Mouse (Mus musculus) ES-E14 (cell line): Measurements from ENCODE around the gene Ptpn23. TPM values are rescaled to one million over a fixed set of nuclear protein-coding genes. Genes with fewer than 3 reads are reported as not detected.

Experiments
- DNase-seq: peaks from one replicate; pipeline ENCODE4 v3.0.0-alpha.2; 2013; ENCODE audit warnings: low read depth, low spot score
- H3K27ac ChIP-seq: 2 replicates; pipeline ENCODE4 v1.5.1; 2012; ENCODE audit warnings: low read depth, mild to moderate bottlenecking, low read length, moderate library complexity, mixed read lengths; ENCODE audit not compliant: poor library complexity, insufficient read depth, severe bottlenecking
- H3K36me3 ChIP-seq: 2 replicates; pipeline ENCODE4 v1.6.1; 2012; ENCODE audit warnings: mild to moderate bottlenecking, low read length, moderate library complexity, mixed read lengths; ENCODE audit not compliant: control insufficient read depth, poor library complexity, insufficient read depth, severe bottlenecking
- H3K4me1 ChIP-seq, 2 experiments: fragments of 150-350 bp in 1 of 2; sonication (generic) in 1 of 2; 2 replicates each; pipeline ENCODE4 v1.6.1; 2012; ENCODE audit warnings: low read length in 2 of 2, mild to moderate bottlenecking in 1 of 2, mixed read lengths in 1 of 2; ENCODE audit not compliant: control insufficient read depth in 2 of 2, insufficient read depth in 2 of 2, poor library complexity in 1 of 2
- H3K4me3 ChIP-seq, 2 experiments: fragments of 150-350 bp in 1 of 2; sonication (generic) in 1 of 2; 2 replicates each; pipeline ENCODE4 v1.5.1; 2012; ENCODE audit warnings: low read length in 2 of 2, low read depth in 1 of 2, mild to moderate bottlenecking in 1 of 2, mixed read lengths in 1 of 2; ENCODE audit not compliant: insufficient read depth in 1 of 2, poor library complexity in 1 of 2, severe bottlenecking in 1 of 2
- H3K9ac ChIP-seq: 2 replicates; pipeline ENCODE4 v1.6.1; 2012; ENCODE audit warnings: low read depth, mild to moderate bottlenecking, low read length, mixed read lengths; ENCODE audit not compliant: poor library complexity, insufficient read depth, severe bottlenecking
- H3K9me3 ChIP-seq: fragments of 150-350 bp; sonication (generic); 2 replicates; pipeline ENCODE4 v1.6.1; 2012; ENCODE audit warnings: low read depth, mild to moderate bottlenecking, low read length; ENCODE audit not compliant: control insufficient read depth, insufficient read depth
- CHD2 ChIP-seq: IDR thresholded peaks from 2 replicates; pipeline ENCODE4 v1.6.1; 2014; ENCODE audit warnings: mild to moderate bottlenecking, low read depth, low read length, inconsistent platforms
- HCFC1 ChIP-seq: IDR thresholded peaks from 2 replicates; pipeline ENCODE4 v1.6.1; 2012; ENCODE audit warnings: low read length, inconsistent platforms, borderline replicate concordance; ENCODE audit not compliant: insufficient read depth
- MAFK ChIP-seq: IDR thresholded peaks from 2 replicates; pipeline ENCODE4 v1.6.1; 2014; ENCODE audit warnings: mild to moderate bottlenecking, low read depth, low read length, inconsistent platforms; ENCODE audit not compliant: insufficient read depth
- ZC3H11A ChIP-seq: IDR thresholded peaks from 2 replicates; pipeline ENCODE4 v1.6.1; 2012; ENCODE audit warnings: low read depth, mild to moderate bottlenecking, inconsistent platforms, low read length, borderline replicate concordance
- ZNF384 ChIP-seq: IDR thresholded peaks from 2 replicates; pipeline ENCODE4 v1.6.1; 2012; ENCODE audit warnings: low read depth, low read length, inconsistent platforms
- in situ Hi-C, 2 experiments: fragments of 600-800 bp; cut with MboI; formaldehyde crosslinking; loops; one replicate each; pipeline ENCODE4 v1.15.1; 2025; ENCODE audit warnings: low sequenced_read_pairs in 2 of 2, inconsistent platforms in 1 of 2; ENCODE audit not compliant: unreplicated experiment in 2 of 2
- total RNA-seq: library from RNA; depleted of rRNA; stranded (reverse); fragments of 300-350 nt; gene quantifications from 2 replicates; pipeline ENCODE4 v1.2.3, GENCODE M21; 2012

The Ptpn23 gene
- total RNA-seq, 1 experiment, result 42.6 TPM

DNA sequence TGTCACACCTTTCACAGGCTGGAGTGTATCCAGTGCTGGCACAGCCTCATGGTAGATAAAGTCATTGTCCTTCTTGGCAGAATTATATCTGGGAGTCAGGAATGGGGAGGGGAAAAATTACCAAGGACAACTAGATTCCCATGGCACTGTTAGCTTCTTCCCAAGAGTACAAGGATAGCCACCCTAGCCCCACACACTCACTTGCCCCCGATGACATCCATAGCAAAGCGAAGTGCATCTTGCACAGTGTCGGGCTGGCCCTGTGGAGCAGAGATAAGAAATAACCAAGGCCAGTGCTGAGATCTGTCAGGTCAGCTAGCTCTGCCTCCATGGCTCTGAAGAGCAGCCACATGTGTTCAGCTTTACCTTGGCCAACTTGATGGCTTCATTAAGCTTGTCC is 17.2 kb downstream of the Ptpn23 start:
- Histone ChIP-seq H3K9ac (no peak overlapping the region), H3K36me3 (peaks cover 74% of the 10 kb centered on the region), H3K4me3 (no peak overlapping the region), H3K27ac (no peak overlapping the region), H3K4me1 (no peaks in the 10 kb centered on the region), H3K9me3 (no peaks in the 10 kb centered on the region)
- in situ Hi-C loops, result no loop called here
- no peak for TF ChIP-seq MAFK
- TF ChIP-seq CHD2, result no peak
- no peak for TF ChIP-seq HCFC1
- no peak for TF ChIP-seq ZNF384
- no peak for TF ChIP-seq ZC3H11A
- DNase-seq, result no peak

DNA sequence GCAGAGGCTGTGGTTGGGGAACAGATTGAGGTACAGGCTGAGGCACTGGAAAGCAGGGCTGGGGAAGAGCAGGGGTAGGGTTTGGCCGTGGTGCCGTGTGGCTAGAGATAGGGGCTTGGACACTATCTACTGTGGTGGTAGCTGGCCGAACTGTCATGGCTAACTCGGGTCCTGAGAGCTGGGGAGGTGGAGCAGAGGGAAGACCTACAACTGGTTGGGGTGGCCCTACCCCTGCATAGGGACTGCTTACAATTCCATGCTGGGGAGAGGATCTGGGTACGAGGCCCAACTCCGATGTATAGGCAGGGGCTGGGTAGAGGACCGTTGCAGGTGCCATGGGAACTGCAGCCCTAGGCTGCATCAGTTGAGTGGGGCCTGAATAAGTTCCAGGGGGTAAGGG is 20.0 kb downstream of the Ptpn23 start:
- TF ChIP-seq HCFC1 (no peak), ZNF384 (no peak), MAFK (no peak), ZC3H11A (no peak), CHD2 (no peak)
- no peak overlapping the region for H3K4me3 ChIP-seq
- in situ Hi-C loops, result no loop called here
- no peaks in the 10 kb centered on the region for H3K9me3 ChIP-seq
- no peak overlapping the region for H3K9ac ChIP-seq
- H3K27ac ChIP-seq, result no peak overlapping the region
- DNase-seq, result no peak
- H3K36me3 ChIP-seq, result peaks cover 83% of the 10 kb centered on the region
- H3K4me1 ChIP-seq, result no peaks in the 10 kb centered on the region

DNA sequence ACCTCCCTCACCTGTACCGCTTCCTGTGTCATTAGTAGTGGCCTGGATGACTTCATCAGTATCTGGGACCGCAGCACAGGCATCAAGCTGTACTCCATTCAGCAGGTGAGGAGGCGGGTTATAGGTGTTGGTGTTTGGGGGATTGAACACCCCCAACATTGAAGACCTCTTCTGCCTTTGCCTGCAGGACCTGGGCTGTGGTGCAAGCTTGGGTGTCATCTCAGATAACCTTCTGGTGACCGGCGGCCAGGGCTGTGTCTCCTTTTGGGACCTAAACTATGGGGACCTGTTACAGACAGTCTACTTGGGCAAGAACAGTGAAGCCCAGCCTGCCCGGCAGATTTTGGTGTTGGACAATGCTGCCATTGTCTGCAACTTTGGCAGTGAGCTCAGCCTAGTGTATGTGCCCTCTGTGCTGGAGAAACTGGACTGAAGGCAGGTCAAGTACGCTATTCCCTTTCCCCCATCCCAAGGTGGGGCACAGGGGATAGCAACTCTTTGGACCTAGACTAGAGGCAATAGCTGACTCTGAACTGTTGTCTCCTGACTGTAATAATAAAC is 23.6 kb downstream of the Ptpn23 start:
- Histone ChIP-seq H3K36me3 (peaks cover 63% of the 10 kb centered on the region), H3K9me3 (no peaks in the 10 kb centered on the region), H3K4me3 (no peak overlapping the region), H3K4me1 (peaks cover 0 to 6% of the 10 kb centered on the region in 2 experiments; a peak in 1 of 4 replicates), H3K27ac (no peak overlapping the region), H3K9ac (no peak overlapping the region)
- no peak for DNase-seq
- in situ Hi-C loops, result no loop called here
- TF ChIP-seq ZC3H11A, result no peak
- no peak for TF ChIP-seq CHD2
- no peak for TF ChIP-seq ZNF384
- TF ChIP-seq HCFC1, result no peak
- TF ChIP-seq MAFK, result no peak

DNA sequence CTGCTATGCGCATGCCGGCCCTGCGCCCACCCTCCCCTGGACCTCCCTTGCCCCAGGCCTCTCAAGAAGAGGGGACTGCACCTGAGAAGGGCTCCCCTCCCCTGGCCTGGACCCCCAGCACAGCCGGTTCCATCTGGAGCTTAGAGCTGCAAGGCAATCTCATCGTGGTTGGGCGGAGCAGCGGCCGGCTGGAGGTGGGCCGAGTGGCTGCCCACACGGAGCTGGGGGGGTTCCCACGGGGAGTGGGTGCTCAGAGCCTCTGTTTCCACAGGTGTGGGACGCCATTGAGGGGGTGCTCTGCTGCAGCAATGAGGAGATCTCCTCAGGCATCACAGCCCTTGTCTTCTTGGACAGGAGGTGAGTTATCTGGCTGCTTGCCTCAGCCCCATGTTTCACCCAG is 26.7 kb downstream of the Ptpn23 start:
- Histone ChIP-seq H3K36me3 (peaks cover 38% of the 10 kb centered on the region), H3K9me3 (no peaks in the 10 kb centered on the region), H3K4me3 (peak overlapping the region; percentile 49 to 52; a peak in 2 of 4 replicates), H3K27ac (no peak overlapping the region), H3K9ac (no peak overlapping the region), H3K4me1 (peaks cover 0 to 6% of the 10 kb centered on the region in 2 experiments; a peak in 1 of 4 replicates)
- DNase-seq, result no peak
- in situ Hi-C loops, result no loop called here
- TF ChIP-seq ZC3H11A (no peak), MAFK (no peak), HCFC1 (no peak), ZNF384 (no peak), CHD2 (no peak)

DNA sequence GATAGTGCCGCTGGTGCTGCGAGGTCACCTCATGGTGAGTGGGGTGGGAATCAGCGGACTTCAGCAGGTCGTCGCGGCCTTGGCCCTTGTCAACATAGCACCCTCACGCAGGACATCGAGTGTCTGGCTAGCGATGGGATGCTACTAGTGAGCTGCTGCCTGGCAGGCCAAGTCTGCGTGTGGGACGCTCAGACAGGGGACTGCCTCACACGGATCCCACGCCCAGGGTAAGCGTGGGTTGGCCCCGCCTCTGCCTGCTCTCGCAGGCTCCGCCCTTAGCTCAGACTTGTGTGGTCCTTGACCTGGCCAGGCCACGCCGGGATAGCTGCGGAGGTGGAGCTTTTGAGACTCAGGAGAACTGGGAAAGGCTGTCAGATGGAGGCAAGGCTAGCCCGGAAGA is 27.4 kb downstream of the Ptpn23 start:
- H3K4me1 ChIP-seq, result peaks cover 0 to 6% of the 10 kb centered on the region in 2 experiments; a peak in 1 of 4 replicates
- H3K27ac ChIP-seq, result no peak overlapping the region
- peak overlapping the region; percentile 49 to 52; a peak in 3 of 4 replicates for H3K4me3 ChIP-seq
- no peaks in the 10 kb centered on the region for H3K9me3 ChIP-seq
- peak; percentile 25 for DNase-seq
- H3K36me3 ChIP-seq, result peaks cover 33% of the 10 kb centered on the region
- no peak overlapping the region for H3K9ac ChIP-seq
- TF ChIP-seq CHD2 (no peak), MAFK (no peak), HCFC1 (no peak), ZNF384 (no peak), ZC3H11A (no peak)
- in situ Hi-C loops, result no loop called here
